Comparison of ENCODE assay signal across 15 mouse cellular contexts in genomic region chr10:76973797-76974436, GRCm38 (mm10). TPM values are rescaled to one million over a fixed set of nuclear protein-coding genes. Genes with fewer than 3 reads are reported as not detected.
DNase-seq lines count a peak whose midpoint lies in the region; ATAC-seq lines count a peak whose summit lies in the region.
"Had no signal": no experiment of that assay in that cellular context is flagged by ENCODE, and none has a peak within 500 bp of the region (broad histone marks: within the 10 kb centered on the region; RNA-seq: fewer than 3 reads in every experiment).

No protein-coding gene starts in this region.

- H3K4me1 ChIP-seq in hindbrain, embryonic 10.5 days (replicated peaks) = peaks cover 24% of the 10 kb centered on the region
- no peaks in the 10 kb centered on the region for H3K4me1 ChIP-seq in hindbrain, embryonic 13.5 days (replicated peaks)
- H3K4me1 ChIP-seq in embryonic facial prominence, embryonic 13.5 days = peaks cover 27% of the 10 kb centered on the region
- H3K4me1 ChIP-seq in midbrain, embryonic 12.5 days = peaks cover 10% of the 10 kb centered on the region
- H3K4me1 ChIP-seq: lung, embryonic 15.5 days had no signal

- DNase-seq in hindbrain, embryonic 10.5 days (ENCODE audit: low spot score) = no peak
- DNase-seq in retina, postnatal 7 days (ENCODE audit: low read depth, low spot score) = peak; percentile 73
- no peak for DNase-seq in thymus, postnatal 10 days (ENCODE audit: low spot score in 2 of 2)
- no peak for DNase-seq in ovary, postnatal 36 days (ENCODE audit: low spot score)
- DNase-seq: cerebellum, postnatal 36 days; gastrocnemius, postnatal 14 days; kidney, adult 11 months had no signal

- H3K9ac ChIP-seq in hindbrain, embryonic 13.5 days = no peak overlapping the region
- H3K9ac ChIP-seq in embryonic facial prominence, embryonic 13.5 days = no peak overlapping the region
- H3K9ac ChIP-seq in midbrain, embryonic 12.5 days (replicated peaks) = no peak overlapping the region; the same call in 1 of the 2 replicates
- H3K9ac ChIP-seq: lung, embryonic 15.5 days; neural tube, embryonic 13.5 days had no signal

- no peaks in the 10 kb centered on the region for H3K27me3 ChIP-seq in hindbrain, embryonic 10.5 days (ENCODE audit: insufficient read depth, poor library complexity, severe bottlenecking)
- H3K27me3 ChIP-seq in hindbrain, embryonic 13.5 days = 0 out of 2 replicates have a peak, but pooled peaks cover 3% of the 10 kb centered on the region
- H3K27me3 ChIP-seq in embryonic facial prominence, embryonic 13.5 days = no peaks in the 10 kb centered on the region
- H3K27me3 ChIP-seq in midbrain, embryonic 12.5 days = no peaks in the 10 kb centered on the region
- H3K27me3 ChIP-seq: lung, embryonic 15.5 days; neural tube, embryonic 13.5 days had no signal

- no peak overlapping the region for H3K4me2 ChIP-seq in hindbrain, embryonic 13.5 days
- peak overlapping the region; percentile 42 for H3K4me2 ChIP-seq in embryonic facial prominence, embryonic 13.5 days
- H3K4me2 ChIP-seq in midbrain, embryonic 12.5 days (replicated peaks) = peak overlapping the region; percentile 38
- H3K4me2 ChIP-seq: lung, embryonic 15.5 days; neural tube, embryonic 13.5 days had no signal

- no peak for ATAC-seq in hindbrain, embryonic 13.5 days (ENCODE audit: low FRiP score)
- no peak for ATAC-seq in embryonic facial prominence, embryonic 13.5 days (ENCODE audit: insufficient number of reproducible peaks, insufficient read depth, low FRiP score, low TSS enrichment, low read depth)
- ATAC-seq in midbrain, embryonic 12.5 days (ENCODE audit: low FRiP score, low read depth) = no peak
- ATAC-seq: CD4-positive, CD25-positive, alpha-beta regulatory T cell, adult 4 months had no signal

- no peaks in the 10 kb centered on the region for H3K9me3 ChIP-seq in hindbrain, embryonic 10.5 days
- no peaks in the 10 kb centered on the region for H3K9me3 ChIP-seq in hindbrain, embryonic 13.5 days
- H3K9me3 ChIP-seq in embryonic facial prominence, embryonic 13.5 days = no peaks in the 10 kb centered on the region
- H3K9me3 ChIP-seq in midbrain, embryonic 12.5 days = no peaks in the 10 kb centered on the region
- H3K9me3 ChIP-seq: heart, embryonic 10.5 days; lung, embryonic 15.5 days; neural tube, embryonic 13.5 days had no signal

- 38% methylated on average over 15 of the region's 15 CpGs for WGBS in hindbrain, embryonic 10.5 days
- WGBS in hindbrain, embryonic 13.5 days = 45% methylated on average over 15 of the region's 15 CpGs
- WGBS in embryonic facial prominence, embryonic 13.5 days = 13% methylated on average over 15 of the region's 15 CpGs
- WGBS in midbrain, embryonic 12.5 days = 19% methylated on average over 15 of the region's 15 CpGs

- no peaks in the 10 kb centered on the region for H3K36me3 ChIP-seq in hindbrain, embryonic 10.5 days
- H3K36me3 ChIP-seq in hindbrain, embryonic 13.5 days = no peaks in the 10 kb centered on the region
- H3K36me3 ChIP-seq in embryonic facial prominence, embryonic 13.5 days = no peaks in the 10 kb centered on the region
- H3K36me3 ChIP-seq in midbrain, embryonic 12.5 days = no peaks in the 10 kb centered on the region
- H3K36me3 ChIP-seq: heart, embryonic 10.5 days; lung, embryonic 15.5 days; neural tube, embryonic 13.5 days had no signal

- H3K4me3 ChIP-seq in hindbrain, embryonic 10.5 days = no peak overlapping the region
- no peak overlapping the region for H3K4me3 ChIP-seq in hindbrain, embryonic 13.5 days
- H3K4me3 ChIP-seq in embryonic facial prominence, embryonic 13.5 days = no peak overlapping the region
- 0 out of 2 replicates have a peak overlapping the region, but pooled peaks have one; percentile 10 for H3K4me3 ChIP-seq in midbrain, embryonic 12.5 days
- H3K4me3 ChIP-seq: heart, embryonic 10.5 days; left cerebral cortex, adult 2 months; lung, embryonic 15.5 days; neural tube, embryonic 13.5 days had no signal

- H3K27ac ChIP-seq in hindbrain, embryonic 10.5 days = peak overlapping the region; percentile 5; the same call in 1 of the 2 replicates
- no peak overlapping the region for H3K27ac ChIP-seq in hindbrain, embryonic 13.5 days
- no peak overlapping the region for H3K27ac ChIP-seq in embryonic facial prominence, embryonic 13.5 days
- H3K27ac ChIP-seq in midbrain, embryonic 12.5 days (replicated peaks) = no peak overlapping the region
- H3K27ac ChIP-seq: heart, embryonic 10.5 days; left cerebral cortex, adult 2 months; lung, embryonic 15.5 days; neural tube, embryonic 13.5 days had no signal

RNA-seq across cellular contexts. Expression of gene Pcbp3, which starts 12.2 kb away (rescaled TPM):
- polyA plus RNA-seq in hindbrain, embryonic 10.5 days (2016; fragmentation: Nextera tagmentation; extraction: Ambion mirVana) = 89.5 and 94.7 TPM in 2 replicates
- 72.2 and 78.2 TPM in 2 replicates for polyA plus RNA-seq in hindbrain, embryonic 13.5 days (2015; fragmentation: Nextera tagmentation; extraction: Ambion mirVana)
- 26.2 and 28.3 TPM in 2 replicates for polyA plus RNA-seq in embryonic facial prominence, embryonic 13.5 days (2015; fragmentation: Nextera tagmentation; extraction: Ambion mirVana)
- polyA plus RNA-seq in midbrain, embryonic 12.5 days (2016; fragmentation: Nextera tagmentation; extraction: Ambion mirVana) = 67.9 and 68.9 TPM in 2 replicates

RNA-seq across cellular contexts. Expression of gene Slc19a1, which starts 58.1 kb away (rescaled TPM):
- 32.4 and 32.7 TPM in 2 replicates for polyA plus RNA-seq in hindbrain, embryonic 10.5 days (2016; fragmentation: Nextera tagmentation; extraction: Ambion mirVana)
- 30.9 and 34.9 TPM in 2 replicates for polyA plus RNA-seq in hindbrain, embryonic 13.5 days (2015; fragmentation: Nextera tagmentation; extraction: Ambion mirVana)
- 28.6 and 32.6 TPM in 2 replicates for polyA plus RNA-seq in embryonic facial prominence, embryonic 13.5 days (2015; fragmentation: Nextera tagmentation; extraction: Ambion mirVana)
- polyA plus RNA-seq in midbrain, embryonic 12.5 days (2016; fragmentation: Nextera tagmentation; extraction: Ambion mirVana) = 32.7 and 33.6 TPM in 2 replicates
